Mouse (Mus musculus) lung, postnatal 36 days (tissue): ENCODE data around the gene Txndc2.
"Not testable (repeated sequence)": the region's sequence is repeated elsewhere in the genome, so short reads cannot be mapped to it uniquely, and the experiment has no call there.

Experiments used
- DNase-seq: peaks from one replicate; pipeline ENCODE4 v3.0.0; 2022; ENCODE audit warnings: mixed read lengths

The Txndc2 gene

DNA sequence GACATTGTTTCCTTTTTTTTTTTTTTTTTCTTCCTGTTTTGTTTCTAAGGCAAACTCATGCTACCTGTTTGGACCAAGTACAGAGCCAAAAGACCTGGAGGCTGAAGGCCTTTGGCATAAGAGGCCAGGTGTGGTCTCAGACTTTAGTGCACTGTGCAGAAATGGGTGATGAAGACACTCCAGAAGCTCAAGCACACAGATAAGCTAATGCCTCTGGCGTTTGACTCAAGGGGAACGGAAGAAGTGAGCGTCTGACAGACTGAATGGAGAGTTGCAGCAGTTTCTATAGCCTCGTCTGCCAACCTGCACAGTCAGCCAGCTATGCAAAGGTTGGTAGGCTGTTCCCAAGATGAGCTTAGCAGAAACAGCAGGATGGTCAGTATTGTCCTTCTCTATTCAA is 13.6 kb upstream of the Txndc2 start:
- peak; percentile 44 for DNase-seq

DNA sequence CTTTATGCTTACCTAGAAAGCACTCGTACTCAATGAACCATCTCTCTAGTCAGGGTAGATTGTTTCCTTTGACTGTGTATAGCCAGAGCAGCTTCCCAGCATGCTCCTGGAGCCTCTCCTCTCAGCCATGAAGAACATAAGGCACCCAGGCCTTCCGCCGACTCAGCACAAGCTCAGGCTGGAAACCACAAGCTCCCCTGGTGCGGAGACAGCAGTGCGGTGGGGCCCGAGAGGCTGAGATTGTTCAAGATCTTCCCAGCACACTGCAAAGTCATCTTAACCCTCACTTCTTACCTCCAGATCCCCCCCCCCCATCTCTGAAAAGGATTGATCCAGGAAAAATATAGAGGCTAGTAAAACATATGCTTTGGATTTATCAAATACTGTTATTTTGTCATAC is 8.6 kb upstream of the Txndc2 start:
- no peak for DNase-seq

DNA sequence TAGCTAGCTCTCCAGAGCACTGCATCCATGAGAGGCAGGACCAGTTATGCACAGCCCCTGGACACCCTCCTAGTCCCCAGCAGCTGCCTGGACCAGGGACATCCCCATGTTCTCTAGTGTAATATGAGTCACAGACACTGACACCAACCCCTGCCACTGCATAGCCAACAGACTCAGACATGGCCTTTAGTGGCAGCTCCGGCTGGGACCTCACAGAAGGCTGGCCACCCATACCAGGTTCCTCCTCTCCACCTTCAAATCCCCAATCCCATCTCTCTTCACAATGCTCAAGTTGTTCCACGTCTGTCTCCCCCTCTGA is 7.2 kb upstream of the Txndc2 start:
- no peak for DNase-seq

- no peak for DNase-seq
Observed at GRCm38 (mm10) chr17:65648371-65649174, 6.6 kb upstream of the Txndc2 start.

GRCm38 (mm10) chr17:65647961-65648360 is 6.0 kb upstream of the Txndc2 start:
- DNase-seq, result no peak

DNA sequence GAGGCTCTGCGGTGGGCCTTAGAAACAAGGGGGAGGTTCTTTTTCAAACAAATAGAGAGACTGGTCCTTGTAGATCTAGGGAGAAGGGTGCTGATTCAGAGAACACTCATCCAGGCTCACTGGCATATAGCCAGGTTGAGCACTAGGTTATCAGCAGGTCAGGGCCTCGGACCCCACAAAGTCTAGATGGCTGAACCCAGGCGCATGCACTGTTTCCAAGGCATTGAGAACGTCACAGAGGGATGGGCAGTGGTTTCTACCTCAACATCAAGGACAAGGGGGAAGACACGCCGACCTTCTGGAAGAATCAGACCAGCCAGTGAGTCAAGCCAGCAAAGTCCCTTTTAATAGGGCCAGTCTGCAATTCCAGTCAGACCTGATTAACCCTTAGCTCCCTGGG is 5.3 kb upstream of the Txndc2 start:
- no peak for DNase-seq

DNA sequence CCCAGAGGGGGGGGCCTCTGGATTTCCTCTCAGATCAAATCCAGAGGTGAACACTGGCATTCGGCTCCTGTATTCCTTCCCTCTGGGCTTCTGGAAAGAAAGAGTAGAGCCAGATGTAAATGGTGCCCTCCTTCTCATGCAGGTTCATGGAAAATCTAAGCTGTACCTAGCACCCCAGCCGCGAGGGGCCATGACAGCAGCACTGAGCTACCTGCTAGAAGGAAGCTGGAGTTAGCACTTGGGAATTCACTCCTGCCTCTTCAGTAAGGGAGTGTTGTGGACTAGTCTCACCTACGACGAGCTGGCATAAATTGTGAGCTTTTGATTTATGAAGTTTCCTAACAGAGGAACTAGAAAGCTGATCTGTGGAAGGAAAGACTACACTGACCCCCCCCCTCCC is 1.6 kb upstream of the Txndc2 start:
- peak; percentile 45 for DNase-seq

GRCm38 (mm10) chr17:65643051-65643521 is 1.1 kb upstream of the Txndc2 start:
- DNase-seq, result peak; percentile 88

DNA sequence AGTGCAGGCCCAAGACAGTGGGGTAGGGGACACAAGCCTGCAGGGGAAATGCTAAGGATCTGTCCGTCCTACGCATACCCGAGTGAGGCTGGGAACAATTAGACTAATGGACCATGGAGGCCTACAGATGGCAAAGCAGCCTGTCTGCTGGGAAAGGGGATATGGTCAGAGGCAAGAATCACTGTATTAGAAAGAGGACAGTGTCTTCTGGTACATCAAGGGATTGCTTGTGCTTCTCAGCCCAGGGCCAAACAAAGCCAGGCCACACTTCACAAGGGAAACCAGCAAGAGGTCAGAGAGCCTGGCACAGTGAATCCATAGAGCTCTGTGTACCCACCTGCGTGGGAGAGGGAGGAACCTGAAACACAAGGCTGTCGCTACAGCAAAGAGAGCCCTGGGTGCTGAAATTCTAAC is 617 bp upstream of the Txndc2 start:
- peak; percentile 16 for DNase-seq

DNA sequence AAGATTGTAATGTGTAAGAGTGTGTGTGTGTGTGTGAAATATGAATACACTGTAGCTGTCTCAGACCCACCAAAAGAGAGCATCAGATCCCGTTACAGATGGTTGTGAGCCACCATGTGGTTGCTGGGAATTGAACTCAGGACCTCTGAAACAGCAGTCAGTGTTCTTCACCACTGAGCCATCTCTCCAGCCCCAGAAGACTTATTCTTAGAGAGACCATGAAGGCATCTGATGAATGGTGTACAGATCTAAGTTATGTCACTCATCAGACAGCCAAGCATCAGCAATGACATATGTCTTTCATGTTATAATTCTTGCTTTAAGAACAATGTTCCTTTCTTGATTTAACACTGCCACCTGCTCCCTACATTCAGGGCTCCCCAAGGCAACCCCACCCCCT is 2.8 kb downstream of the Txndc2 start:
- DNase-seq, result no peak

DNA sequence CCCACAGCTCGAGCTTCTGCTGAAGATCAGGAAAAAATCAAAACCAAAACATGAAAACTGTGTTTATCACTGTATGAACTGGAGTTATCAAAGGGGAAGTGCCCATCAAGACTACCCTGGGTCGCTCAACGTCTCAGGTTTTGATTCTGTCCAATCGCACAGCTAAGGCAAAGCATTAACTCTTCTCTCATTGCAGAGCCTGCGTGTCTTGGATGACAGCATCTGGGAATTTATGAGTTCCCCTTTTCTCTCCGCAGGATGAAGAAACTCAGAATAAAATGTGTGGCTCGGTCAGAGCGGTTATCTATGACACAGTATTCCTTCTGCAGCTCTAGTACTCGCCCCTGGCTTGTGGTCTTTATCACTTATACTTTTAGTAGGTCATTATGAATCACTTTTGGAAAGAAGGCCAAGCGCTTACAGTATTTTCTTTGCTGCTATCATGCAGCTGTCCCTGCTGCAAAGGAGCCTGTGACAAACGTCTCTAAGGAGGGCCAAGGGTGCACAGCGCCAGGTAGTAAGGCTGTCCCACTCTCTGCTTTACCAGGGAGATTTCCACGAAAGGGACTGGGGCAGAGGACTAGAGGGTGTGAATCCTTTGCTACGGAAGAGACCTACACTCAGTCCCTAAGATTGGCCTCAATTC is 6.1 kb downstream of the Txndc2 start:
- DNase-seq, result no peak

- no peak for DNase-seq
Observed at GRCm38 (mm10) chr17:65629943-65630342, 12.0 kb downstream of the Txndc2 start.

GRCm38 (mm10) chr17:65628823-65629532 is 13.0 kb downstream of the Txndc2 start:
- DNase-seq, result not testable (repeated sequence)

- DNase-seq, result no peak
Observed at GRCm38 (mm10) chr17:65626301-65626700, 15.7 kb downstream of the Txndc2 start.

DNA sequence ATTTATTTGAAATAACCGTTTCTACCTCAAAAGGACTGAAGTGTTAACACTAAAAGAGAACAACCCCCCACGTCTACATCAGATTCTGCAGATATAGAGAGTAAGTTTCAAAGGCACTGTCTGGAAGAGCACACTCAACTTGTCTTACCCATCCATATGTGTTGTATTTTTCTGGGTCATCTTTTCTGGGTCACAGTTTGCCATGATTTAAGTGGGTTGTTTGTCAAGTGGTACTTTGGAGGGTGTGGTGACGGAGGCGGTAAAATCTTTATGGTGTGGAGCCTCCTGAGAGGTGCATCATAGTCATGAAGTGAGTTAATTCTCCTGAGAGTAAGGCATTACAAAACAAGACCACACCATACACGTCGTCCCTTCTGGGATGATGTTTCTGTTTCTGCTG is 16.4 kb downstream of the Txndc2 start:
- no peak for DNase-seq

DNA sequence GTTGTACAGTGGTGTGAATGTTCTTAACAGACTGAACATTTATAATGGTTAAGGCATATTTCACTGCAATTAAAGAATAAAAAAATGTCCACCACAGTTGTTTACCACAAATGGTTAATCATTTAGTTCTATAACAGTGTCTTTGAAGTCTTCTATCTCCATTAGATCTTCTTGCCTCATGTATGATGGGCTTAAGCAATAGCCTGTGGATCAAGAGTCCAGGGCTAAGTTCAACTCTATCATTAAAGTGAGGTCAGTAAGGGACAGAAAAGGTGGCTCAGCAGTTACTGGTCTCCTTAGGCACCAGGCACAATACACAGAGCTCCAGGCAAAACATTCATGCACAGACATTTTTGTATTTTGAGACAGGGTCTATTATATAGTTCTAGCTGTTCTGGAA is 18.8 kb downstream of the Txndc2 start:
- DNase-seq, result no peak

DNA sequence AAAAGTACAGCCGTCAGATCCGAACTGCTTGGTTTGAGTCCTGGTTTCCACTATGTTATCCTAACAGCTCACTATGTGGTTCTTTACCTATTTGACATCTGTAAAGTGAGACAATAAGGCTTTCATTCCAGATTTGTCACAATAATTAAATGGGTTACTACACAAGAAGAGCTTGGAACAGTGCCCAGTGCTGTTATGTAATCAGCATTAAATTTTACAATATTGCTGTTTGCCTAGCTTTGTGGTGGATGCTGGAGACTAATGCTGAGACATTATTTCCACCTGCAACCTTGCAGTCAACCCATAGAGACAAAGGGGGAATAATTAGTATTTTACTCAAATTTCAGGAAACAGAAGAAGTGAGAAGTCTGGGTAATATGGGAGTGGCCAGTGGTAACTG is 23.5 kb downstream of the Txndc2 start:
- DNase-seq, result peak; percentile 61

DNA sequence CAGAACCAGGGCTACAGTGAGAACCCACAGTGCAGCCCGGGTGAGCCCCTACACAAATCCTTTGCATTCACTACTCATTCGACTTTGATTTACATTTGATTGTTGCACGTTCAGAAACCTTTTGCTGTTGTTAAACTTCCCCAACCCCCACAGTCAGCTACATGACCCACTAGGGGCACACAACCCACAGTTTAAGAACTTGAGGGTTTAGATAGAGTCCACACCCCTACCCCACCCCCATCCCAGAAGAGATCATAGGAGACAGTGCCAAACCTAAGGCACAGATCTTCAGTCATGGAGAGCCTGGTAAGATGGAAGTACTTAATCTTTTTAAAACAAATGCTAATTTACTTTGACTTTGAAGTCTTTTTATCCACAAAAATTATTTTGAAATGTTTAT is 26.3 kb downstream of the Txndc2 start:
- no peak for DNase-seq

DNA sequence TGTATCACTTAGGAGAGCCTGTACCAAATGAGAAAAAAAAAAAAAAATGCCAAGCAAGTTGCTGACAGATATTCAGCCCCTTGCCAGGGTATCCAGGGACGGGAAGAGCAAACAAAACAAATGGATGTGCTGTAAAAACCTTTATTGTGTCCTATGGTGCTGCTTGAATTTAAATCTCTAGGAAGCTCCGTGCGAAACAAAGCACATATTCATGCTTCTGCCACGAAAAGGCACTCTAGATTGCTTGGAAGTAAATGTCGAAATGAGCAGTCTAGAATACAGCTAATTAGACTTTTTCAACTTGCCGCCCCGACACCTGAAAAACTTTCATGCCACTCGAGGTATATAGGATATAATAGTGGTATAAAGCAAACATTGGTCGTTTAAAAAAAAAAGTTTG is 27.5 kb downstream of the Txndc2 start:
- DNase-seq, result no peak

DNA sequence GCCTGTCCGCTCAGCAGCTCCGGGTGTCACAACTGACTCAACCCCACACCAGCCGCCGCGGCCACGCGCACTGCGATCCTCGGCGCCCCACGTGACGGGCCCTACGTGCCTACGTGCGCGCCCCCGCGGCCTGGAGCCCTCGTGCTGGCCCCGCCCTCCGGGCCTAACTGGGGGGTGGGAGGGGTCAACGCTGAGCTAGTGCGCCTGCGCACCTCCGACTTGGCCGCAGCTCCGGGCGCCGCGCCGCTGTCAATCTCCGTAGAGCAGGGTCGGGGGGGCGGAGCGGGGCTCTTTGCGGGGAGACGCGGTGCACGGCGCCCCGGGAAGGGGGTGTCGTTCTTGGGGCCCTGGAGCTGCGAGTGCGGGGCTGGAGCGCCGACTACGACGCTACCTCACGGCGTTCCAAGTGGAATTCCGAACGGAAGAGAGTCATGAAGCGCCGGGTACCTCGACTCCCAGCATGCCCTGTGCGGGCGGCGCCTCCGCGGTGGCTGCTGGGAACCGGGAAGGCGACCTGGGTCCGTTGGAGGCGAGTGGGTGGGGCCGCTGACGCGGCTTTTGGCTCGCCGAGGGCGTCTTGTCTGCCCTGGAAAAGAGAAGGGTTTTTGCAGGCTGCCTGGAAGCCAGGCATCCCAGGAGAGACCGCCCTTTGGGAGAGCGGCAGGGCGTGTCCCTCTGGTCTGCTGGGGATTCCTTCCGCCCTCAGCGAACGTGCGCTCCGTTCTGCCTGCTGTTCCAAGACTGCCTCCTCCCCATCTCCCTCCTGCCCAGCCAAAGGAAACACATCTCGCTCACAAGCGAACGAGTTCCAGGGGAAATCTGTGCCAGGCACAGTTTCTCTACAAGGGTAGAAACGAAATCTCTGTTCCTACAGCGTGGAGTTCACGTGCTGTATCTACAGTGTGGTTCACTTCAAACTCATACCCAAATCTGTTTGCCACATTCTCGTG is 28.2 kb downstream of the Txndc2 start, which contains the start of gene Vapa:
Gene Vapa (minus strand): TSS at position 93 of the 950 bp plus-strand sequence.
- peak; percentile 98 for DNase-seq

GRCm38 (mm10) chr17:65613142-65613462 is 28.9 kb downstream of the Txndc2 start:
- no peak for DNase-seq

DNA sequence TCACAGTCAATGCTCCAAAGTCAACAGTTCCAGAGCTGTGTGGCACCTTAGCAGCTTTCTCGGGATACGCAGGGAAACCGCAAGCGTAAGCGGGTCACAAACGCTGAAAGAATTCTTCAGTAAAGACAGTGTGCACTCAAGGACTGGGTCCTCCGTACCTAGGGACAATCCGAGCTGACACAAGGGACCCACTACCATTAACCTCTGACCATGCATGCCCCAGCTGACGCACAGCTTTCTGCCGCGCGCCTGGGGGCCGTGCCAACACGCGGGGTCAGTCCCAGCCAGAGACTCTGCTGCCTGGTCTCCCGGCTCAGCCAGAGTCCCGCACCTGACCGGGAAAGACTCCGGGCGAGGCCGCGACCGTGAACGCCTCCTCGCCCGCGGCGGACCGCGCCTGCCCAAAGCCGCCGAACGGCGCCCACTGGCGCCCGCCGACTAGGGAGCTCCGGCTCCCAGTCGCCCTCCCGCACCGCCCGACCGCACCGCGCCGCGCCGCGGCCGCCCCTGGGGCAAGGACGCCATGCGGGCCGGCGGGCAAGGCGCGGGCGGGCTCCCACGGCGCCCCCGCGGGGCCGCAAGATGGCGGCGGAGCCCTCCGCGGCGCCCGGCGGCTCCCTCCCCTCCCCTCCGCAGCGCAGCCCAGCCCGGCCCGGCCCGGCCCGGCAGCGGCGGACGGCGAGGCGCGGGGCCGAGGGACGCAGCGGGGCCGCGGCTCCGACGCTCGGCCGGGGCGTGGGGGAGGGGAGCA is 29.4 kb downstream of the Txndc2 start:
- DNase-seq, result peak; percentile 34
